Mouse (Mus musculus): ENCODE measurements around the gene Irx6.

Gene Irx6

DNA sequence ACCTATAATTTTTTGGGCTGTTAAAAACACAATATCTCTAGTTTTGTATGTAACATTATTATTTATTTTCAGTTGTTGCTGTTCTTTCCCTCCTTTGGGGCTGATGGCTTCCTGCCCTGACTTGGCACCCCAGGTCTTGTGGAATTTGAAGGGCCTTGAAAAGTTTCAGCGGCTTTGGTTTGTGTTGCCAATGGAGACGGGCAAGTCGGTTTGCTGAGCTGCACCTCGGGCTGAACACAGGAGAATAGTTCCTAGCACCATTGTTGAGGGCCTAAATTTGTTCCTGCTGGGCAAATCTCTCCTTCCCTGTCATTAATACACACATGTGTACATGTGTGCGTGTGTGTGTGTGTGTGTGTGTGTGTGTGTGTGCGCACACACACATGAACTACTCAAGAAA is 49.2 kb downstream of the Irx6 start:
- no peak for DNase-seq

GRCm38 (mm10) chr8:92723947-92724346 is 49.9 kb downstream of the Irx6 start:
- no peak for DNase-seq

- DNase-seq, result no peak
These were observed 50.3 kb downstream of the Irx6 start for GRCm38 (mm10) chr8:92724359-92724758.

Measured in right cerebral cortex, postnatal 14 days (tissue).